Mouse (Mus musculus): ENCODE data around the gene Panx1. TPM values are rescaled to one million over a fixed set of nuclear protein-coding genes. Genes with fewer than 3 reads are reported as not detected.

Gene Panx1
- polyA plus RNA-seq, 1 experiment from 2014 or later = 48.8 TPM

- Histone ChIP-seq H3K36me3 (ENCODE audit: insufficient read depth) (no peaks in the 10 kb centered on the region), H3K4me1 (ENCODE audit: insufficient read depth) (no peaks in the 10 kb centered on the region), H3K27ac (ENCODE audit: low read depth) (no peak overlapping the region), H3K27me3 (ENCODE audit: insufficient read depth, low read length) (no peaks in the 10 kb centered on the region), H3K4me3 (ENCODE audit: low read depth, low read length) (no peak overlapping the region), H3K4me2 (no peak overlapping the region), H3K9ac (no peak overlapping the region), H3K9me3 (ENCODE audit: low read depth, low read length) (no peaks in the 10 kb centered on the region)
- TF ChIP-seq CTCF (IDR thresholded peaks at IDR 0.05; ENCODE audit: low read depth) = no peak
- WGBS = 56% methylated on average over 1 of the region's 1 CpGs
- no peak for ATAC-seq (ENCODE audit: insufficient read depth)
- DNase-seq = no peak
These were observed 82.5 kb downstream of the Panx1 start for GRCm38 (mm10) chr9:14962769-14963168.

GRCm38 (mm10) chr9:14954659-14955058 is 90.6 kb downstream of the Panx1 start:
- TF ChIP-seq CTCF (IDR thresholded peaks at IDR 0.05; ENCODE audit: low read depth) = no peak
- H3K4me3 ChIP-seq (ENCODE audit: low read depth, low read length) = no peak overlapping the region
- ATAC-seq (ENCODE audit: insufficient read depth) (no peak), DNase-seq (no peak)
- H3K4me1 ChIP-seq (ENCODE audit: insufficient read depth) = no peaks in the 10 kb centered on the region
- H3K9ac ChIP-seq = no peak overlapping the region
- no peaks in the 10 kb centered on the region for H3K9me3 ChIP-seq (ENCODE audit: low read depth, low read length)
- H3K27me3 ChIP-seq (ENCODE audit: insufficient read depth, low read length) = no peaks in the 10 kb centered on the region
- no peak overlapping the region for H3K4me2 ChIP-seq
- no peaks in the 10 kb centered on the region for H3K36me3 ChIP-seq (ENCODE audit: insufficient read depth)
- 71% methylated on average over 1 of the region's 1 CpGs for WGBS
- no peak overlapping the region for H3K27ac ChIP-seq (ENCODE audit: low read depth)

Other genes starting within 250 kb of the Panx1 start
- gene Gpr83, start 185.3 kb downstream of the Panx1 start, polyA plus RNA-seq (2014; fragmentation: Nextera tagmentation; extraction: Ambion mirVana) = 0.13 and 0.24 TPM in 2 replicates
- 0.34 and 0.47 TPM in 2 replicates for gene Izumo1r, start 141.5 kb downstream of the Panx1 start, polyA plus RNA-seq (2014; fragmentation: Nextera tagmentation; extraction: Ambion mirVana)
- gene Hephl1, start 66.6 kb upstream of the Panx1 start, polyA plus RNA-seq (2014; fragmentation: Nextera tagmentation; extraction: Ambion mirVana) = not detected in 2 replicates
- gene Vstm5, start 193.6 kb upstream of the Panx1 start, polyA plus RNA-seq (2014; fragmentation: Nextera tagmentation; extraction: Ambion mirVana) = 1.3 and 1.6 TPM in 2 replicates
- gene Med17, start 234.5 kb upstream of the Panx1 start, polyA plus RNA-seq (2014; fragmentation: Nextera tagmentation; extraction: Ambion mirVana) = 37.5 and 38.0 TPM in 2 replicates